Mouse (Mus musculus) spleen, postnatal 36 days (tissue): ENCODE measurements at regions not wholly inside any gene's neighbourhood (a gene's known extent, or its start where the extent isn't known, plus 50 kb on each side); places are given as distances from the start of the nearest gene placed in this dataset.
A peak's percentile ranks its signal among the peaks of the same experiment; 100 is the strongest.

Source experiments
- DNase-seq, 2 experiments: peaks; one replicate each; pipeline ENCODE4 v3.0.0; 2022; ENCODE audit warnings: low spot score in 2 of 2, mixed read lengths in 1 of 2

DNA sequence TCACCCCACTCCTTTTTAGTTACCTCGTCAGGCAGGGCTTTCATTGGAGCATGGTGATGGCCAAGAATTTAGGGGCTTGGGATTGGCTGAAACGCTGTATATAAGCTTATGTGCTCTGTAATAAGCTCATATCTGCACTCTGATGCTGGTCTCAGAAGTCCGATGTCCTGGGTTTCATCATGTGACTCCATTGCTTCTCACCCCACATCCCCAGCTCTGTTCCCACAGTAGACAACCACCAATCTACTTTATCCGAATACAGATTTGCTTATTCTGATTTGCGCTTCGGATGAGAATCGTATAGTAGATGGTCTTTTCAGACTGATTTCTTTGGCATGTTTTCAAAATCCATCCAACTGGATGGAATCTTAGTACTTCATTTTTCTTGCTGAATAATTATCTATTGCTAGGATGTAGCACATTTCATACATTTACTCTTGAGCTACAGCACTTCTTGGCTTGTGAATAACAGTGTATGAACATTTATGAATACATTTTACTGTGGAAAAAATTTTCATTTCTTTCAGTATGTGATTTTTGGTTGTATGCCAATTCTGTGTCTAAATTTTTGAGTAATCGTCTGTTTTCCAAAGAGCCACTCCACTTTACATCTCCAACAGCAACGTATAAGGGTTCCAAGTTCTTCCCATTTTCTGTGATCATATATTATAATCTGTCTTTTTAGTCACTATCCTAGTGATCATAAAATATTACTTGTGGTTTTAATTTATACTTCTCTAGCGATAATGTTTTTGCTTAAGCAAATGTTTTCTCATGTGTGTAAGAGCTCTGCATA, 185.7 kb downstream of the Hace1 start:
- DNase-seq, result no peak

- DNase-seq, result no peak
Measured at GRCm38 (mm10) chr10:45779720-45780119, 202.1 kb downstream of the Hace1 start.

- no peak for DNase-seq
Measured at GRCm38 (mm10) chr10:45783026-45783425, 205.4 kb downstream of the Hace1 start.

DNA sequence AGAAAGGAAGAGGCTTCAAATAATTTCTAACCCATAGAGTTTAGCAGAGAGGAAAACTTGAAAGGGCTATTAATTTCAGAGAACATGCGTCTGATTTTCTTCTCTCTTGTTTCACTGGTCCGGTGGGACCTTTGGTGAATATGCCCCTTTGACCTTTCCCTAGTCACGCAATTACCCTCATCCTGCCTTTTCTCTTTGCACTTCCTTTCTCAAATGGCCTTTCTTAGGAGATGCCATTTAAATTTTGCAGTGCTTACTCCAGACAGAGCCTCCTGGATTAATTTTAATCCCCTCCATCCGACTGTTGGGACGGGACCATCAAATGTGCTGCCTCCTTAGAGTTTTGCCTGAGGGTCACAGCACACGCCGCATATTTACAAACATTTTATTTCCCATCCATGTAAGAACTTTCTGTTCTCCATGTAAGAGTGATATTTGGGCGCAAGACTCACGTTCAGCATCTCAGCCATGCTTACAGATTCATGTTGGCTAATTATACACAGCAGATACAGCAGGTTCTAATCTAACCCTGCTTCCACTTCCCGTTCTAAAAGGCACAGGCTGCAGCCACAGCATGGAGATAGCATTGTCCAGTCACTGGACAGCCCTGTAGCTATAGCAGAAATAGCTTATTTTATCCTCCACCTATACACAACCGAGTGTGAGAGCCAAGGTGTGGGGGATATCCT, 206.0 kb downstream of the Hace1 start:
- no peak for DNase-seq

- no peak for DNase-seq
Measured at GRCm38 (mm10) chr10:45784150-45784479, 206.5 kb downstream of the Hace1 start.

GRCm38 (mm10) chr10:45784575-45784974, 206.9 kb downstream of the Hace1 start:
- DNase-seq, result no peak

GRCm38 (mm10) chr10:45788356-45788755, 210.7 kb downstream of the Hace1 start:
- no peak for DNase-seq

DNA sequence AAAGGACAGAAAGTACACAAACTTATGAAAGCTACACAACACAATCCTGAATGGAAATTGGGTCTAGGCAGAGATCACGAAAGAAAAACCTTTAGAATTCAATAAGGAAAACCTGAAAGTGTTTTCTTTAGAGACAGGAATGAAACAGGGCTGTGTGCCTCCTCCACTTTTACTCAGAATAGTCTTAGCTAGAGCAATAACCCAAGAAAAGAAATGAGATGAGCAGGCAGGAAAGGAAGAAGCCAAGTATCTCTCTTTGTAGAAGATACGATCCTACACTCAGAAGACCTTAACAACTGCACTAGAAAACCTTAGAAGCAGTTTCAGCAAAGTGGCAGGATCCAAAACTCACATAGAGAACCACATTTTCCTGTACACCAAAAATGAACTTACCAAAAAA, 218.0 kb downstream of the Hace1 start:
- no peak for DNase-seq

DNA sequence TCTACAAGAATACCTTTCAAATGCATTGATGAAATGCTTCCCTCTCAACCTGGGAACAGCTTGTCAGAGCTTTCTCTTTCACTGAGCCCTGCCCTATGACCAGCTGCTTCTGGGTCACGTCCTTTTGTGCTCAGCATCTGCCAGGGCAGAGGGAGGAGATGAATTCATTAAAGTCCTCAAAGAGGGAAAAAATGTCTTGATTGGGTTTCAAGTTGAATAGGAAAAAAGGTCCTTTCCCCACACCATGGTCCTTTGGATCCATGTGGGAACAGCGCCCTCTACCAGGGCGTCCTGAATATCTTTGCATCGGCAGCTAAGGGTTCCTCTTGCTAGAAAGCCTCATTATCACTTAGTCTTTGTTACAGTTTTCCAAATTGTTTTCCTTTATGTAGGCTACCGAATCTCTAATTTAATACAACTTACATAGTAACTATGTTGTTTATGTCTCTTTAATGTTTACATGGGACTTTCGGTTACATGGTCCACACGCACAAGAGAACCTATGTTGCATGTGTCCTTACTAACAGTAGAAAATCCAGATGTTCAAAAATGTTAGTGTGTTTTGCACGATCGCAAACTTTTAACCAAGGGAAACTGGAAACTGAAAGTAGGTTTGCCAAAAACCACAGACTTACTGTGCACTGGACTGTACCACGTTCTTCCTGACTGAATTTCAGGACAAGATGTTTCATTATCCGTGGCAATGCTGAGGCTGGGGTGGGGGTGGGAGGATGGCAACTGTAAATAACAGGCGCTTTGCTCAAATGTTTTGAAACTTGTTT, 222.6 kb downstream of the Hace1 start:
- peak; percentile 4 to 14 for DNase-seq

DNA sequence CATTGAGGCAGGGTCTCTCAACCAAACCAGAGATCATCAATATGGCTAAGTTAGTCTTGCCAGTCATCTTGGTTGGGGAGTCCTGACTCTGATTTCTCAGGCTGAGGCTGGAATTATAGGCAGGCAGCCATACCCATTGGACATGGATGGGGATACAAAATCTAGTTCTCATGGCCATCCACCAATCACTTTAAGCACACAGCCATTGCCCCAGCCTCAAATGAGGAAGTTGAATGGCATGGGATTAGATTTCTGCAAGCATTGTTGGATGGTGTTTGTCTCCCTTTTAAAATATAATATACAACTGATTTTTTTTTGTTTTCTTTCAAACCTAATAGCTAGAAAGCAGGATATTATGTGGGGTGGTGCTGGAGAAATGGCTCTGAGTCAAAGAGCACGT, 223.8 kb downstream of the Hace1 start:
- DNase-seq, result no peak

- DNase-seq, result no peak
Measured at GRCm38 (mm10) chr10:45806984-45807827, 229.6 kb downstream of the Hace1 start.

DNA sequence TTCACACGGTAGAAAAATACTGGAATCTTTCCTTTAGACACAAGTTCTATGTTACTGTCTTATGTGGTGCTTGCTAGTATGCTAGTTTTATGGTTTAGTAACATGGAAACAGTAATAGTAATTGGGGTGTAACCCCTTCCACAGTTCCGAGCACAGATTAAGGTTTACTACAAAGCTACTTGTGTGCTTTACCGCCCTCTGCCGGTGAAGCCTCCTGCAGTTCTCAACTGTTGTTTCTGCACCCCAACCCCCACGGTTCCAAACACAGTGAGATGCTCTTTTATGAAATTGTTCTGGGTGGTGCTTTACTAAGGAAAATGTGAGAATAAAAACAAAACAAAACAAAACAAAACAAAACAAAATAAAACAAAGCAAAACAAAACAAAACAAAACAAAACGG, 234.3 kb downstream of the Hace1 start:
- DNase-seq, result peak in 1 of 2 experiments; percentile 18

- no peak for DNase-seq
Measured at GRCm38 (mm10) chr10:45813804-45814203, 236.2 kb downstream of the Hace1 start.

DNA sequence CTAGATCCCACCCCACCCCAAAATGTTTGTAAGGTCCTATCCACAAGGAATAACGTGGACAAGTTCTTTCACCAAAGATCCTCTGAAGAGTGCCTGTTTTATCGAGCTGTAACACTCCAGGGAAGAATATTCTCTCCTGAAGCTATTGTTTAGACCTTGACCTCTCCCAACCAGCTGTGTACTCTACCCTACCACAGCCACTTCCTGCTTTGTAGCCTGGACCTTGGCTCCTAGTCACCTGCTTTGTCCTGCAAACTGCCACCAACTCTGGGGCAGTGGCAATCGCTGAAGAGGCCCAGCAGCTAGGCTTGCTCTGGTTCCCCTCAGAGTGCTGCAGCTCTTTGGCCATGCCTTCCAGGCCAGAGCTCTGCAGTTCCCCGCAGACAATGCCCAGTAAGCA, 239.1 kb downstream of the Hace1 start:
- DNase-seq, result no peak

- peak; percentile 45 to 50 for DNase-seq
Measured at GRCm38 (mm10) chr10:45820986-45821655, 243.5 kb downstream of the Hace1 start.

DNA sequence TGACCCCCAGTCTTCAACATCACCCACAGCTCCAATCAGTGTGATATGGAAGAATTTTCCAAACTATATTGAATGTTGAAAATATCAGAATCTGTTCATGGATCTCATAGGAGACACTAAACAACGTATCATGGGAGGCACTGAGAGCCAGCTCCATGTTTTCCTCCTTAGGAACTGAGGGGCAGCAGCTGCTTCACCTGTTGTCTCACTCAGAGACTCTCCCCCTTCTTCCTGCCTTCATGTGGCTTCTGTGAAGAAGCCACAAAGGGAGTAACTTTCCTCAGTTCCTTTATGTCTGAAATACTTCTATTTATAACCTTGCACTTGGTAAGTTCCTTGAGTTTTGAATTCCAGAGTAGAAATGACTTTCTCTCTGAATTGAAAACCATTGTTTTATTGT, 244.6 kb downstream of the Hace1 start:
- no peak for DNase-seq

DNA sequence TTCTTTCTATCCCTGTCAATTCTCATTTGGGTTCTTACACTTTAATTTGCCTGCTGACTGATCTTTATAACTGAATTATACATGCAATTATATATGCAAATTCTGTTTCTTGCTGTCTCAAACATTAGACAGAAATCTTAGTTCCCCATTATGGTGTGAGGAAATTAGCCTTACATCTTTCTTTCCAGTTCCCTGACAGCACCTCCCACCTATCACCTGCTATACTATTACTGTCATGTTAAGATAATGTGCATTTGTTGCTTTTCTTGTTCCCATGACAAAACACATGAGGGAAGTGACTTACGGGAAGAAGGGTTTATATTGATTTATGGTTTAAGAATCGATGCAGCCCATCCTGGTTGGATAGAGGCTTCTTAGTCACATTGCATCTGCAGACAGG, 246.0 kb downstream of the Hace1 start:
- no peak for DNase-seq

DNA sequence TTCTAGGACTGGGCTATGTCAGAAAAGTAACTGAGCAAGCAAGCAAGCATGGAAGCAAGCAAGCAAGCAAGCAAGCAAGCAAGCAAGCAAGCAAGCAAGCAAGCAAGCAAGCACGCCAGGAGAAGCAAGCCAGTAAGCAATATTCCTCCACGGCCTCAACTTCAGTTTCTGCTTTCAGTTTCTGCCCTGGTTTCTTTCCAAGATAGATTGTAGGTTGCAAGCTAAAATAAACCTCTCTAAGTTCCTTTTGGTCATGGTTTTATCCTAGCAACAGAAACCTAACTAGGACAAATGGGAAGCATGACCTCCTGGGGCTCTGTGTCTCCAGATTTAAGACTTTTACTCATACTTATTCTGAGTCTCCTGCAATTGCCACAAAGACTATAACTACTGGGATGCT, 271.0 kb downstream of the Hace1 start:
- DNase-seq, result no peak

DNA sequence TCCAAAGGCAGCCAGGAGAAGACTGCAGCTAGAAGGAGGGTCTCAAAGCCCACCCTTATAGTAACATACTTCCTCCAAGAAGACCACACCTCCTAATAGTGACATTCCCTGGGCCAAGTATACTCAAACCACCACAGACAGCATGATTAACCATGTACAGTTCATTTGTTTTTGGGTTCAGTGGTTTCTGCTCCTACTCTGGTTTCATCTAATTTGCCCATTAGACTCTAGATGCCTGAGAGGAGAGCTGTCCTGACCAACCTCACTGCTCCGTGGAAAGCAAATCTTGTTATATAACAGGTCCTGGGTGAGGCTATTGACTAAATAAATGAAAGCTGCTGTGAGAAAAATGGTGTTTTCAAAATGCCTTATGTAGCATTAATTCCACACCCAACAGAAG, 272.2 kb downstream of the Hace1 start:
- no peak for DNase-seq

DNA sequence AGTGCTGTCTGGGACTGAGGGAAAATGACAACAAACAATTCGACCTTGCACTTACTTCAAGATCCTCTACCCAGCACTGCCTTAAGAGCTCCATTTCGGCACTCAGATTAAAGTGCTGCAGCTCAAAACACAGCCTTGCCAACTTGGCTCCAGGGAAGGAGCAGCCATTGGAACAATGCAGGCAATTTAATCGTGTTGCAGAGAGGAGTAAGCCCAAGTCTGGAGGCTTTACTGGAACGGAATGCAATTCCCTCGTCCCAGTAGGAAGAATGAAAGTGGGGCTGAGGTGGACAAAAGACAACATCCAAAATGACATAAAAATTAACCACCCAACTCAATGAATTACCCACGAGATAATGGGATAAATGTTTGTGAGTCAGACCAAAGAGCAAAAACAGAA, 273.0 kb downstream of the Hace1 start:
- no peak for DNase-seq

- no peak for DNase-seq
Measured at GRCm38 (mm10) chr10:45852688-45853087, 275.1 kb downstream of the Hace1 start.
